10 mouse cellular contexts compared by ENCODE assay signal in genomic region chr16:49407956-49408795, GRCm38 (mm10).
DNase-seq lines count a peak whose midpoint lies in the region; ATAC-seq and TF ChIP-seq lines count a peak whose summit lies in the region.
"Had no signal": no experiment of that assay in that cellular context is flagged by ENCODE, and none has a peak within 500 bp of the region (broad histone marks: within the 10 kb centered on the region; RNA-seq: fewer than 3 reads in every experiment).

No protein-coding gene starts in this region.

- peak overlapping the region; percentile 43 for H3K4me2 ChIP-seq in heart, postnatal 0 days (ENCODE audit: low read depth, low read length)
- no peak overlapping the region for H3K4me2 ChIP-seq in forebrain, embryonic 15.5 days (replicated peaks)
- H3K4me2 ChIP-seq in limb, embryonic 13.5 days (replicated peaks): peak overlapping the region; percentile 52
- peak overlapping the region; percentile 36; the same call in 1 of the 2 replicates for H3K4me2 ChIP-seq in neural tube, embryonic 14.5 days (ENCODE audit: low read depth, low read length)
- H3K4me2 ChIP-seq: lung, embryonic 15.5 days had no signal

- no peak overlapping the region for H3K9ac ChIP-seq in heart, postnatal 0 days (replicated peaks; ENCODE audit: low read depth, low read length)
- no peak overlapping the region for H3K9ac ChIP-seq in forebrain, embryonic 15.5 days (replicated peaks)
- H3K9ac ChIP-seq in limb, embryonic 13.5 days: no peak overlapping the region
- no peak overlapping the region for H3K9ac ChIP-seq in neural tube, embryonic 14.5 days (replicated peaks; ENCODE audit: low read depth, low read length)
- H3K9ac ChIP-seq: lung, embryonic 15.5 days had no signal

- no peak overlapping the region for H3K27ac ChIP-seq in heart, postnatal 0 days (ENCODE audit: low read depth)
- peak overlapping the region; percentile 33; the same call in 1 of the 2 replicates for H3K27ac ChIP-seq in forebrain, embryonic 15.5 days (replicated peaks)
- H3K27ac ChIP-seq in limb, embryonic 13.5 days: no peak overlapping the region
- peak overlapping the region; percentile 1; the same call in 1 of the 2 replicates for H3K27ac ChIP-seq in neural tube, embryonic 14.5 days (ENCODE audit: low read depth, low read length)
- H3K27ac ChIP-seq: lung, embryonic 15.5 days had no signal

- H3K4me3 ChIP-seq in heart, postnatal 0 days (ENCODE audit: low read depth, low read length): 0 out of 2 replicates have a peak overlapping the region, but pooled peaks have one; percentile 2
- H3K4me3 ChIP-seq in forebrain, embryonic 15.5 days: no peak overlapping the region
- H3K4me3 ChIP-seq in limb, embryonic 13.5 days: peak overlapping the region; percentile 18; the same call in 1 of the 2 replicates
- H3K4me3 ChIP-seq in neural tube, embryonic 14.5 days (ENCODE audit: low read depth, low read length): no peak overlapping the region
- H3K4me3 ChIP-seq: lung, embryonic 15.5 days had no signal

- no peak for ATAC-seq in heart, postnatal 0 days (ENCODE audit: insufficient read depth, low read depth)
- peak; percentile 64; the same call in 1 of the 2 replicates for ATAC-seq in forebrain, embryonic 15.5 days (replicated peaks)
- ATAC-seq in limb, embryonic 13.5 days (ENCODE audit: low FRiP score, low read depth): peak; percentile 57; the same call in 1 of the 2 replicates
- ATAC-seq in neural tube, embryonic 14.5 days (ENCODE audit: low read depth): peak; percentile 89

- DNase-seq in heart, postnatal 0 days (ENCODE audit: low spot score): no peak
- DNase-seq in heart, adult 18-20 months: no peak
- DNase-seq in left cerebral cortex, postnatal 36 days (ENCODE audit: low spot score in 2 of 2): no peak
- no peak for DNase-seq in cerebellum, adult 8-10 months
- no peak for DNase-seq in frontal cortex, postnatal 14 days (ENCODE audit: low spot score in 2 of 2)

- no peaks in the 10 kb centered on the region for H3K9me3 ChIP-seq in heart, postnatal 0 days (replicated peaks; ENCODE audit: control insufficient read depth, low read length)
- no peaks in the 10 kb centered on the region for H3K9me3 ChIP-seq in forebrain, embryonic 15.5 days
- H3K9me3 ChIP-seq in limb, embryonic 13.5 days: no peaks in the 10 kb centered on the region
- H3K9me3 ChIP-seq in neural tube, embryonic 14.5 days (ENCODE audit: control insufficient read depth, low read length): no peaks in the 10 kb centered on the region
- H3K9me3 ChIP-seq: lung, embryonic 15.5 days had no signal

- no peak for TF ChIP-seq CTCF in heart, postnatal 0 days (IDR thresholded peaks at IDR 0.05; ENCODE audit: low read depth)

- peaks cover 6% of the 10 kb centered on the region; the same call in 1 of the 2 replicates for H3K4me1 ChIP-seq in heart, postnatal 0 days (ENCODE audit: control insufficient read depth, insufficient read depth)
- H3K4me1 ChIP-seq in forebrain, embryonic 15.5 days: peaks cover 6% of the 10 kb centered on the region
- peaks cover 10% of the 10 kb centered on the region for H3K4me1 ChIP-seq in limb, embryonic 13.5 days
- H3K4me1 ChIP-seq in neural tube, embryonic 14.5 days (ENCODE audit: control insufficient read depth, insufficient read depth, low read length): 0 out of 2 replicates have a peak, but pooled peaks cover 5% of the 10 kb centered on the region
- H3K4me1 ChIP-seq: lung, embryonic 15.5 days had no signal

- WGBS in heart, postnatal 0 days: 19% methylated on average over 16 of the region's 16 CpGs
- 20% methylated on average over 16 of the region's 16 CpGs for WGBS in forebrain, embryonic 15.5 days
- WGBS in limb, embryonic 13.5 days: 13% methylated on average over 16 of the region's 16 CpGs
- WGBS in neural tube, embryonic 14.5 days: 8% methylated on average over 16 of the region's 16 CpGs

- no peak for TF ChIP-seq EP300 in heart, postnatal 0 days (IDR thresholded peaks at IDR 0.05; ENCODE audit: low read depth)

- intact Hi-C loops in left cerebral cortex, postnatal 36 days (cut with DNase I): no loop called here

- no peaks in the 10 kb centered on the region for H3K27me3 ChIP-seq in heart, postnatal 0 days (ENCODE audit: control insufficient read depth, insufficient read depth, low read length)
- H3K27me3 ChIP-seq in forebrain, embryonic 15.5 days: no peaks in the 10 kb centered on the region
- peaks cover 2% of the 10 kb centered on the region; the same call in 1 of the 2 replicates for H3K27me3 ChIP-seq in limb, embryonic 13.5 days
- H3K27me3 ChIP-seq in neural tube, embryonic 14.5 days (ENCODE audit: control insufficient read depth, insufficient read depth, low read length): no peaks in the 10 kb centered on the region
- H3K27me3 ChIP-seq: CH12.LX; lung, embryonic 15.5 days had no signal

- no peaks in the 10 kb centered on the region for H3K36me3 ChIP-seq in heart, postnatal 0 days (replicated peaks; ENCODE audit: control insufficient read depth, insufficient read depth, low read length)
- H3K36me3 ChIP-seq in forebrain, embryonic 15.5 days: no peaks in the 10 kb centered on the region
- no peaks in the 10 kb centered on the region for H3K36me3 ChIP-seq in limb, embryonic 13.5 days
- H3K36me3 ChIP-seq in neural tube, embryonic 14.5 days (ENCODE audit: control insufficient read depth, insufficient read depth, low read length): no peaks in the 10 kb centered on the region
- H3K36me3 ChIP-seq: lung, embryonic 15.5 days had no signal

Comparison
In these comparisons a context has a peak if more than half of its experiments do, and no peak if none do; other contexts are left out.
1. H3K27ac ChIP-seq: peak in forebrain, embryonic 15.5 days (single experiment) and neural tube, embryonic 14.5 days (single experiment); none in heart, postnatal 0 days (single experiment) and limb, embryonic 13.5 days (single experiment).
2. H3K4me3 ChIP-seq: peak in heart, postnatal 0 days (single experiment) and limb, embryonic 13.5 days (single experiment); none in forebrain, embryonic 15.5 days (single experiment) and neural tube, embryonic 14.5 days (single experiment).